17 mouse cellular contexts compared by ENCODE assay signal in genomic region chr12:76562196-76562595, GRCm38 (mm10).
"Had no signal": no experiment of that assay in that cellular context is flagged by ENCODE, and none has a peak within 500 bp of the region (broad histone marks: within the 10 kb centered on the region; RNA-seq: fewer than 3 reads in every experiment).

No protein-coding gene starts in this region.

- H3K9ac ChIP-seq: liver, embryonic 14.5 days; lung, embryonic 14.5 days; midbrain, embryonic 12.5 days; neural tube, embryonic 13.5 days; neural tube, embryonic 15.5 days had no signal

- H3K27ac ChIP-seq: liver, embryonic 14.5 days; midbrain, embryonic 12.5 days; neural tube, embryonic 13.5 days; neural tube, embryonic 15.5 days had no signal

- ATAC-seq: midbrain, embryonic 16.5 days had no signal

- H3K4me2 ChIP-seq: lung, embryonic 14.5 days; midbrain, embryonic 12.5 days; neural tube, embryonic 13.5 days; neural tube, embryonic 15.5 days had no signal

- DNase-seq: lung, adult 18-20 months; lung, embryonic 14.5 days; lung, postnatal 14 days; lung, postnatal 36 days; midbrain, embryonic 14.5 days; right cerebral cortex, adult 18-20 months; right cerebral cortex, postnatal 25 days; right cerebral cortex, postnatal 4 days; spleen, adult 18-20 months; thymus, adult 18-20 months; thymus, postnatal 14 days had no signal

- H3K9me3 ChIP-seq: midbrain, embryonic 12.5 days; neural tube, embryonic 13.5 days; neural tube, embryonic 15.5 days had no signal

- H3K36me3 ChIP-seq: midbrain, embryonic 12.5 days; neural tube, embryonic 13.5 days; neural tube, embryonic 15.5 days had no signal

- H3K27me3 ChIP-seq: midbrain, embryonic 12.5 days; neural tube, embryonic 13.5 days; neural tube, embryonic 15.5 days had no signal

- H3K4me3 ChIP-seq: midbrain, embryonic 12.5 days; myocyte; neural tube, embryonic 13.5 days; neural tube, embryonic 15.5 days had no signal

- H3K4me1 ChIP-seq: neural tube, embryonic 15.5 days had no signal
